8 mouse cellular contexts compared by ENCODE assay signal in genomic region chr6:16797669-16798068, GRCm38 (mm10).
A peak's percentile ranks its signal among the peaks of the same experiment; 100 is the strongest.
DNase-seq lines count a peak whose midpoint lies in the region; ATAC-seq lines count a peak whose summit lies in the region.

No protein-coding gene starts in this region.

- peak overlapping the region; percentile 41 for H3K4me2 ChIP-seq in lung, embryonic 16.5 days (ENCODE audit: low read depth, low read length)

- WGBS in lung, embryonic 16.5 days: 9% methylated on average over 10 of the region's 10 CpGs

- H3K27ac ChIP-seq in lung, embryonic 16.5 days (ENCODE audit: low read length): no peak overlapping the region

- ATAC-seq in lung, embryonic 16.5 days (ENCODE audit: low read depth): no peak; the same call in 1 of the 2 replicates

- H3K36me3 ChIP-seq in lung, embryonic 16.5 days (ENCODE audit: control insufficient read depth, insufficient read depth, low read length): no peaks in the 10 kb centered on the region

- no peaks in the 10 kb centered on the region for H3K27me3 ChIP-seq in lung, embryonic 16.5 days (ENCODE audit: control insufficient read depth, insufficient read depth, low read depth, low read length)

- no peak overlapping the region for H3K4me3 ChIP-seq in lung, embryonic 16.5 days (ENCODE audit: low read length)

- DNase-seq in cerebellum, postnatal 10 days: peak; percentile 65 to 70
- DNase-seq in cerebellum, adult 11-12 months: no peak
- DNase-seq in brain, embryonic 18.5 days (ENCODE audit: low read depth, low spot score): peak; percentile 50
- peak; percentile 36 to 37 for DNase-seq in frontal cortex, postnatal 14 days (ENCODE audit: low spot score in 2 of 2)
- DNase-seq in kidney, postnatal 25 days: peak; percentile 34 to 42
- peak; percentile 44 to 64 for DNase-seq in right cerebral cortex, adult 2 months (ENCODE audit: low spot score in 2 of 2)
- DNase-seq in c-Kit-positive CD71-positive TER-119-positive erythroid progenitor cells, embryonic 14.5 days (ENCODE audit: low spot score): no peak

- H3K9ac ChIP-seq in lung, embryonic 16.5 days (ENCODE audit: low read length): no peak overlapping the region

- H3K9me3 ChIP-seq in lung, embryonic 16.5 days (ENCODE audit: control insufficient read depth, low read length): no peaks in the 10 kb centered on the region

- peaks cover 3% of the 10 kb centered on the region; the same call in 1 of the 2 replicates for H3K4me1 ChIP-seq in lung, embryonic 16.5 days (replicated peaks; ENCODE audit: control insufficient read depth, insufficient read depth, low read length)

Comparison
In these comparisons a context has a peak if more than half of its experiments do, and no peak if none do; other contexts are left out.
1. DNase-seq: peak in cerebellum, postnatal 10 days (2 of 2), brain, embryonic 18.5 days (single experiment), frontal cortex, postnatal 14 days (2 of 2), kidney, postnatal 25 days (2 of 2) and right cerebral cortex, adult 2 months (2 of 2); none in cerebellum, adult 11-12 months (single experiment) and c-Kit-positive CD71-positive TER-119-positive erythroid progenitor cells, embryonic 14.5 days (single experiment).